Mouse (Mus musculus) bone marrow, adult 2 months (tissue): ENCODE results near the gene Slc9a4.
"Not testable (repeated sequence)": the region's sequence is repeated elsewhere in the genome, so short reads cannot be mapped to it uniquely, and the experiment has no call there.

Experiments used
- CTCF ChIP-seq: fragments of 200-500 bp; IDR thresholded peaks from 2 replicates; pipeline ENCODE4 v1.5.1; 2011; ENCODE audit warnings: low read length, control low read depth; ENCODE audit not compliant: control insufficient read depth, insufficient read depth
- POLR2A ChIP-seq: fragments of 200-500 bp; IDR thresholded peaks from 2 replicates; pipeline ENCODE4 v1.6.1; 2011; ENCODE audit warnings: low read depth, mild to moderate bottlenecking, control low read depth, low read length, borderline replicate concordance; ENCODE audit not compliant: control insufficient read depth

GRCm38 (mm10) chr1:40667442-40667841 lies 87.6 kb downstream of the Slc9a4 start:
- not testable (repeated sequence) for TF ChIP-seq CTCF, POLR2A
